Mouse (Mus musculus) heart, embryonic 12.5 days (tissue): ENCODE results near the gene Rabgap1l. TPM values are rescaled to one million over a fixed set of nuclear protein-coding genes. Genes with fewer than 3 reads are reported as not detected.
"Not testable (repeated sequence)": the region's sequence is repeated elsewhere in the genome, so short reads cannot be mapped to it uniquely, and the experiment has no call there.

Experiments
- ATAC-seq: fragments of 200-750 bp; cut with Nextera tagmentation; 2 replicates; pipeline ENCODE4 v1.8.0; 2017; ENCODE audit warnings: moderate TSS enrichment, moderate library complexity; ENCODE audit not compliant: insufficient number of reproducible peaks, low FRiP score
- H3K27ac ChIP-seq: fragments of 300-500 bp; sonication (generic); 2 replicates; pipeline ENCODE4 v1.5.1; 2016; ENCODE audit warnings: mild to moderate bottlenecking, moderate library complexity; ENCODE audit not compliant: poor library complexity, severe bottlenecking
- H3K27me3 ChIP-seq: fragments of 300-500 bp; sonication (generic); replicated peaks from 2 replicates; pipeline ENCODE4 v1.6.1; 2016; ENCODE audit warnings: mild to moderate bottlenecking, moderate library complexity
- H3K36me3 ChIP-seq: fragments of 300-500 bp; sonication (generic); 2 replicates; pipeline ENCODE4 v1.6.1; 2016; ENCODE audit warnings: mild to moderate bottlenecking, moderate library complexity
- H3K4me1 ChIP-seq: fragments of 300-500 bp; sonication (generic); replicated peaks from 2 replicates; pipeline ENCODE4 v1.6.1; 2016; ENCODE audit warnings: mild to moderate bottlenecking
- H3K4me2 ChIP-seq: fragments of 300-500 bp; sonication (generic); 2 replicates; pipeline ENCODE4 v1.6.1; 2016; ENCODE audit warnings: mild to moderate bottlenecking, moderate library complexity
- H3K4me3 ChIP-seq: fragments of 300-500 bp; sonication (generic); 2 replicates; pipeline ENCODE4 v1.5.1; 2016; ENCODE audit warnings: mild to moderate bottlenecking
- H3K9ac ChIP-seq: fragments of 300-500 bp; sonication (generic); 2 replicates; pipeline ENCODE4 v1.6.1; 2016; ENCODE audit warnings: mild to moderate bottlenecking, moderate library complexity
- H3K9me3 ChIP-seq: fragments of 300-500 bp; sonication (generic); replicated peaks from 2 replicates; pipeline ENCODE4 v1.6.1; 2016; ENCODE audit warnings: mild to moderate bottlenecking, moderate library complexity
- WGBS: fragments of 180-500 bp; shearing (Covaris S2); methylation state at CpG from one replicate; pipeline ENCODE4 v1.1.7; 2016; 5-methylcytosine and 5-hydroxymethylcytosine counted together
- polyA plus RNA-seq: library from polyadenylated mRNA; unstranded; fragments of >200 nt; fragmentation: Nextera tagmentation; extraction: Ambion mirVana; gene quantifications from 2 replicates; pipeline ENCODE4 v1.2.1, GENCODE M21; 2016

The Rabgap1l gene
- polyA plus RNA-seq, 1 experiment from 2014 or later = 81.0 TPM

DNA sequence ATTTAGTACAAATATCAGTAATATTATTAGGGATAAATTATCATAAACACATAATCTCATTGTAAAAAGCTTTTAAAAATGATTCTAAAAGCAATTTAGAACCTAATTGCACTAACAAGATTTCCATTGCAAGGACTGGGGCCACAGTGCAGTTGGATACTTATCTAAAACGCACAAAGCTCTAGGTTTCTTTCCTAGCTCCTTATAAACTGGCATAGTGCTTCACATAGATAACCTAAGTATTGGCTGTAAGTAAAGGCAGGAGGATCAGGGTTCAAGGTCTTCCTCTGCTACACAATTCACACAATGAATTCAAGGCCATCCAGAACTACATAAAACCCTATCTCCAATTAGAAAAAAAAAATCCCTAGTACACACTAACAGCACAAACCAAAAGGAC lies 497.7 kb downstream of the Rabgap1l start:
- H3K36me3 ChIP-seq = no peaks in the 10 kb centered on the region
- H3K4me3 ChIP-seq = no peak overlapping the region
- H3K9ac ChIP-seq = no peak overlapping the region
- H3K27ac ChIP-seq = no peak overlapping the region
- H3K4me1 ChIP-seq = peaks cover 2% of the 10 kb centered on the region; the same call in 1 of the 2 replicates
- no peaks in the 10 kb centered on the region for H3K27me3 ChIP-seq
- 59% methylated on average over 1 of the region's 1 CpGs for WGBS
- no peak overlapping the region for H3K4me2 ChIP-seq
- H3K9me3 ChIP-seq = no peaks in the 10 kb centered on the region
- no peak for ATAC-seq

DNA sequence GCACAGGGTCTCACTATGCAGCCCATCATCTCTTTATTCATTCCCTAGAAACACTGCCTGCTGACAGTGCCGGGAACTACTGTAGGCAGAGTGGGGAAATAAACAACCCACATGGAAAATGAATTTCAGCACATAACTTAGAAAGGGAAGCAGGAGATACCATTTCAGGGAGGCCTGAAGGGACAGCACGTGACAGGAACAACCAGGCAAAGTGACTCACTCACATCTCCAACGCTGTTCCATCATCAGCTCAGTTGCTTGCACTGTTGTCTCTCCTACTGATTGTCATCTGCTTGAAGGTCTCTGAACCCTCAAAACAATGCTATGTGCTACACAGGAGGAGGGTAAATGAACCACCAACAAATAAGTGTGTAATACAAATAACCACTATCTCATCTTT lies 499.5 kb downstream of the Rabgap1l start:
- Histone ChIP-seq H3K9ac (no peak overlapping the region), H3K4me1 (peaks cover 5% of the 10 kb centered on the region; the same call in 1 of the 2 replicates), H3K27me3 (no peaks in the 10 kb centered on the region), H3K36me3 (no peaks in the 10 kb centered on the region), H3K27ac (no peak overlapping the region), H3K9me3 (no peaks in the 10 kb centered on the region), H3K4me3 (no peak overlapping the region), H3K4me2 (no peak overlapping the region)
- 74% methylated on average over 3 of the region's 3 CpGs for WGBS
- ATAC-seq = no peak

DNA sequence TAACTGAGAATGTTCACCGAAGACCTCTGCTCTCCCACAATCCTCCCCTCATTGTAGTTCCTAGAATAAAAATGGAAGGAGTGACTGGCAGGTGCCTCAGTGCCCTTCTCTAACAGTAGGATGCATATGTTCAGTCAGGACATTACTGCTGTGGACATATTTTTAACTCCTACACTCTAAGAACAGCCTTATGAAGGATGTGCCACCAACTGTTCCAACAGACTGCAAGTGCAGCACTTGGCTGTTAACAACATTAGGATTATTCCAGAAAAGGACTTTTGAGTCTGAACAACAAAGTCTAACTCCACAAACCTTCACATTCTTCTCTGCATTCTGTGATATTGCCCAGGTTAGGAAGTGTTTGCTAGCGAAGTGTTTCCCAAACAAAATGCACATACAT lies 501.0 kb downstream of the Rabgap1l start:
- 83% methylated on average over 2 of the region's 2 CpGs for WGBS
- H3K27ac ChIP-seq = no peak overlapping the region
- H3K36me3 ChIP-seq = no peaks in the 10 kb centered on the region
- no peak overlapping the region for H3K4me2 ChIP-seq
- no peaks in the 10 kb centered on the region for H3K27me3 ChIP-seq
- no peak for ATAC-seq
- no peaks in the 10 kb centered on the region for H3K9me3 ChIP-seq
- peaks cover 8% of the 10 kb centered on the region; the same call in 1 of the 2 replicates for H3K4me1 ChIP-seq
- no peak overlapping the region for H3K9ac ChIP-seq
- H3K4me3 ChIP-seq = no peak overlapping the region

DNA sequence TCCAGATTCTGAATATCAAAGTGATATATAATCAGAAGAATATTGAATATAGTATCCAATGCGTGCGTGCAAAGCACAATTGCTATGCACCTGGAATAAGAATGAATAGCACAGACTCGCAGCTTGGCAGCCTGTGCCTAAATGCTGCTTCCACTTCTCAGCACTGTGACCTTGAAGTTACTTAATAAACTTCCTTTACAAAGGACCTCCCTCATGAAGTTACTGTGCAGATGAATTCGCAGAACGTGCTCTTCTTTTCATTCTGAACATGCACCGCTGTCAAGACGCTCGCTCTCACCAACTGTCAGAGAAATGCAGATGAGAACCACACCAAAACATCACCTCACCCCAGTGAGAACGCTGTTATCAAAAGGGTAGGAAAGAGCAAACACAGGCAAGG lies 502.8 kb downstream of the Rabgap1l start:
- Histone ChIP-seq H3K27ac (0 out of 2 replicates have a peak overlapping the region, but pooled peaks have one; percentile 43), H3K27me3 (no peaks in the 10 kb centered on the region), H3K4me2 (no peak overlapping the region), H3K36me3 (no peaks in the 10 kb centered on the region), H3K4me3 (no peak overlapping the region), H3K4me1 (peaks cover 12% of the 10 kb centered on the region; the same call in 1 of the 2 replicates), H3K9me3 (no peaks in the 10 kb centered on the region), H3K9ac (no peak overlapping the region)
- WGBS = 56% methylated on average over 9 of the region's 9 CpGs
- ATAC-seq = no peak

DNA sequence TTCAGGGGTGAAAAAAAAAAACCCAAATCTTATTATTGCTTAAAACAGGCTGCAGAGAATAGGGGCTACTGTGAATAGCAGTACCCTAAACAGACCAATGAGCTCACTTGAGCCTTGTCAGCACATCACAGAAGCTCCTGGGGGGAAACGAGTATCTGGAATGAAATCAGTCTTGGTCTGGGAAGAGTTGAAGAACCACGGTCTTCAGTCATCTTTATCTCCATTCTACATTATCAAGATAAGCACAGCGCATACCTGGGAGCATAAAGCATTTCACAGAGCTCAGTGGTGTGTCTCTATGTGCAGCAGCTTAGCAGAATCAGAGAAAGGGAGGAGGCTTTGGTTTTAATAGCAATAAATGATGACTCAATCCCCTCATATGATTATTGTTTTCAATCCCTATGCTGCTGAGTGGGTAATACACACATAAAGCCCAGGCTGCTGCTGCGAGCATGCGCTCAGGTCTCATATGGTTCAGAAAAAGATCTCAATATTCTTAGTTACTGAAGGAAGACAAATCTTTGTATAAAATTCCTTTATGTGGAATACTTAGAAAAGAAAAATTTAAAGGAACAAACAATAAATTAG lies 505.9 kb downstream of the Rabgap1l start:
- Histone ChIP-seq H3K4me3 (no peak overlapping the region), H3K27ac (no peak overlapping the region), H3K36me3 (no peaks in the 10 kb centered on the region), H3K27me3 (no peaks in the 10 kb centered on the region), H3K4me2 (no peak overlapping the region), H3K9ac (no peak overlapping the region), H3K9me3 (no peaks in the 10 kb centered on the region), H3K4me1 (peaks cover 12% of the 10 kb centered on the region; the same call in 1 of the 2 replicates)
- ATAC-seq = no peak
- 44% methylated on average over 5 of the region's 5 CpGs for whole genome bisulfite sequencing

DNA sequence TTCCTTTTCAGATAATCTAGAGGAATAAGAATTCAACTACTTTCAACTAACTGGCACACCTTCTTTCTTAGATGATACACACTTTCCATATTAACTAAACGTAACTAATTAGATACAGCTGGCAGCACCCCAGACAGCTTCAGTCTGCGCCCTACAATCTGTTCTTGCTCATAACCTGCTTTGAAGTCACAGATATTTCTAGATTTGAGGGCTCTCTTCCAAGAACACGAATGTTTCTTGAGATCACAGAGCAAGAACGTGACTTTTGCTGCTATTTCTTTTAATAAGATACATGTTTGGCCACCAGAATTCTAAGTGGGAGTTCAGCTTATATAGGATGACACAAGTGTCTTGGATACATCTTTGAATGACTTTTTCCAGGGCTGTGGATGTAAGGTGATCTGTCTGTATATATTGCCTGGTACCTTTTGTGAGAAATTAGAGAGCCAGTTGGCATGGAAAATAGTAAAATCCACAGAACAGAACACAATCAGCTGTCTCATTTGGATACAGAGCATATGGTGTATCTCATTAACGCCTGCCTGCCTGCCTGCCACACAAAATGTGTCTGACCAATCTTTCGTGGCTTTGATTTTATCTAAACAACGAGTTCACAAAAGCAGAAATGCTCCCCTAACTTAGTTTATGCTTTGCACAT lies 506.5 kb downstream of the Rabgap1l start:
- ATAC-seq = no peak
- no peak overlapping the region for H3K4me3 ChIP-seq
- no peaks in the 10 kb centered on the region for H3K9me3 ChIP-seq
- no peak overlapping the region for H3K4me2 ChIP-seq
- no peaks in the 10 kb centered on the region for H3K36me3 ChIP-seq
- WGBS = 55% methylated on average over 7 of the region's 7 CpGs
- no peak overlapping the region for H3K9ac ChIP-seq
- peaks cover 12% of the 10 kb centered on the region; the same call in 1 of the 2 replicates for H3K4me1 ChIP-seq
- no peaks in the 10 kb centered on the region for H3K27me3 ChIP-seq
- no peak overlapping the region for H3K27ac ChIP-seq

DNA sequence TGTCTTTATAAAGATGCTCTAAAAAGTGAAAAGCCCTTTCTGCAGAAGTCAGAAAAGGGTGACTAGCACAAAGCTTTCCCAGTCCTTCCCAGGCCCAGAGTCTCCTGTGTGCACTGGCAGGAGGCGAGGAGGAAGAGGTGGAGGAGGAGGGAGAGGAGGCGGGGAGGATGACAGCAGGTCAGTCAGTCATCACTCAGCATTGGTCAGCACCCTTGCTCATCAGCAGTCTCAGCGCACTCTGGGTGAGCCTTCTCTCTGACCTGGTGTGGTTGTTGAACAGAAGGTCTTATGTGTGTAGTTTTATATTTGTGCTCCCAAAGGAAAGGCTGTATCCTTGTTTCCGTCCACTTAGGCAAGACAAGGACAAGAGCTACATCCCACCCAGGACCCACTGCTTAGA lies 508.8 kb downstream of the Rabgap1l start:
- H3K9ac ChIP-seq = no peak overlapping the region
- H3K27ac ChIP-seq = no peak overlapping the region
- H3K27me3 ChIP-seq = no peaks in the 10 kb centered on the region
- no peak overlapping the region for H3K4me2 ChIP-seq
- peaks cover 7% of the 10 kb centered on the region; the same call in 1 of the 2 replicates for H3K4me1 ChIP-seq
- H3K4me3 ChIP-seq = no peak overlapping the region
- ATAC-seq = no peak
- no peaks in the 10 kb centered on the region for H3K36me3 ChIP-seq
- 72% methylated on average over 4 of the region's 4 CpGs for WGBS
- no peaks in the 10 kb centered on the region for H3K9me3 ChIP-seq

DNA sequence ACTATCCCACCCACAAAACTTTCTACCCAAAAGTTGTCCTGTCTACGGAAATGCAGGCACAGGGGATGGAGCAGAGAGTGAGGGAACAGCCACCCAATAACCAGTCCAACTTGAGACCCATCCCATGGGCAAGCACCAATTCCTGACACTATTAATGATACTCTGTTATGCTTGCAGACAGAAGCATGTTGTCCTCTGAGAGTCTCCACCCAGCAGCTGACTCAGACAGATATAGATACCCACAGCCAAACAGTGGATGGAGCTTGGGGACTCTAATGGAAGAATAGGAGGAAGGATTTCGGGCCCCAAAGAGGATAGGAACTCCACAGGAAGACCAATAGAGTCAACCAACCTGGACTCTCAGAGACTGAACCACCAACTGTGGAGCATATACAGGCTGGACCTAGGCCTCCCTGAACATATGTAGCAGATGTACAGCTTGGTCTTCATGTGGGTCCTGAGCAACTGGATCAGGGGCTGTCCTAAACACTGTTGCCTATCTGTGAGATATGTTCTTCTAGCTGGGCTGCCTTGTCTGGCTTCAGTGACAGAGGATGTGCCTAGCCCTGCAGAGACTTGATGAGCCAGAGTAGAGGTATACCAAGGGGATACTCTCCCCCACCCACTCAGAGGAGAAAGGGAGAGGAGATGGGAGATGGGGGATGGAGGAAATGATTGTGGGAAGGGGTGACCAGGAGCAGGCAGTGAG lies 510.7 kb downstream of the Rabgap1l start:
- H3K9ac ChIP-seq, ATAC-seq, H3K36me3 ChIP-seq, H3K4me1 ChIP-seq, H3K4me2 ChIP-seq, H3K27ac ChIP-seq, H3K27me3 ChIP-seq, H3K4me3 ChIP-seq, H3K9me3 ChIP-seq: not testable (repeated sequence)
- 83% methylated on average over 2 of the region's 2 CpGs for WGBS

DNA sequence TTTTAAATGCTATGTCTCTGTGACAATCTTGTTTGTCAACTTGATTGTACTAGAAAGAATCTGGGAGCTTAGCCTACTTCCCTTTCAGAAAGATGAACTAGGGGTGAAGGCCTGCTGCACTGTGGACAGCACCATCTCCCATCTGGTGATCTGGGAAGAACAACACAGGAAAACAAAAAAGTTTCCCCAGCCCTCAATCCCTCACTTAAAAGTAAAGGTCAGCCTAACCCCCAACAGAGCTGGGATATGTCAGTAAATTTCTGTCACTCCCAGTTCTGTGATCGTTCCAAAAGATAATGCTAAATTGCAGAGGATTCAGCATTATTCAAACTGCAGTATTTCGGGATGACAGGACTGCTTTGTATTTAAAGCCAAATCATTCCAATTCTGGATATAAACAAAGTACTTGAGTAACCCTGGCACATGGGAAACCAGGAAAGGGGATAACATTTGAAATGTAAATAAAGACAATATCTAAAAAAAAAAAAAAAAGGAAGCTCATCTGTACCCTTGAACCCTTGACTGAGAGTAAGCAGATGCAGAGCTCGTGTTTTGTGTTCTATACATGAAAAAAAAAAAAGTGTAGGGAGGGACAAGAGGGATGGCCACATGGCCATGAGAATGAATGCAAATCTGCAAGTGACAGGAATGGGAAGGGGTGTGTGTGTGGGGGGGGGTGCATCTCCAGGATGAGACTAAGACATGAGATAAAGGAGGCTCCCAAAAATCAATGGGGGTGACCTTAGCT lies 511.5 kb downstream of the Rabgap1l start:
- H3K27me3 ChIP-seq = no peaks in the 10 kb centered on the region
- no peak overlapping the region for H3K4me3 ChIP-seq
- H3K4me1 ChIP-seq = no peaks in the 10 kb centered on the region
- ATAC-seq = no peak
- H3K4me2 ChIP-seq = no peak overlapping the region
- H3K36me3 ChIP-seq = no peaks in the 10 kb centered on the region
- H3K9me3 ChIP-seq = no peaks in the 10 kb centered on the region
- WGBS = 70% methylated on average over 3 of the region's 3 CpGs
- H3K27ac ChIP-seq = no peak overlapping the region
- H3K9ac ChIP-seq = no peak overlapping the region

DNA sequence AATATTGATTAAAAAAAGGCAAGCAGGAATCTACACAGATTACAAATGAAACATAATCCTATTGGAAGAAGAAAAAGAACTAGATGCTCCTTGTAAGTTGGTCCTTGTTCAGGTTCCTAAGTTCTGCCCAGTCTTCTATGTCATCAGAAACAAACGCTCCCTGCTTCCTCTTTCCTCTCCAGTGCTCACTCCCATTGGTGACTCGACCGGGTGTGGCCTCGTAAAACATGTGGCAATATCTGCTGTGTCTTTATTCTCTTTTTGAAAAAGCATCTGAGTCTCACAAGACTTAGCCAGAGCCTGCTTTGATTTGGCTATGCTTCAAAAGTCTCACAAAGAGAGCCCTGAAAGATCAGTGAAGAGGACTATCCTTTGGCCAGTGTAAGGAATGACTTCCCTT lies 512.4 kb downstream of the Rabgap1l start:
- H3K4me1 ChIP-seq = no peaks in the 10 kb centered on the region
- H3K9ac ChIP-seq = no peak overlapping the region
- no peak overlapping the region for H3K4me2 ChIP-seq
- no peaks in the 10 kb centered on the region for H3K36me3 ChIP-seq
- WGBS = 67% methylated on average over 4 of the region's 4 CpGs
- no peaks in the 10 kb centered on the region for H3K9me3 ChIP-seq
- H3K27ac ChIP-seq = no peak overlapping the region
- H3K27me3 ChIP-seq = no peaks in the 10 kb centered on the region
- no peak for ATAC-seq
- no peak overlapping the region for H3K4me3 ChIP-seq
